Mouse (Mus musculus) right cerebral cortex, postnatal 25 days (tissue): ENCODE data around the gene Fgf23.

Experiments
- DNase-seq: peaks from one replicate; pipeline ENCODE4 v3.0.0; 2022

Gene Fgf23

DNA sequence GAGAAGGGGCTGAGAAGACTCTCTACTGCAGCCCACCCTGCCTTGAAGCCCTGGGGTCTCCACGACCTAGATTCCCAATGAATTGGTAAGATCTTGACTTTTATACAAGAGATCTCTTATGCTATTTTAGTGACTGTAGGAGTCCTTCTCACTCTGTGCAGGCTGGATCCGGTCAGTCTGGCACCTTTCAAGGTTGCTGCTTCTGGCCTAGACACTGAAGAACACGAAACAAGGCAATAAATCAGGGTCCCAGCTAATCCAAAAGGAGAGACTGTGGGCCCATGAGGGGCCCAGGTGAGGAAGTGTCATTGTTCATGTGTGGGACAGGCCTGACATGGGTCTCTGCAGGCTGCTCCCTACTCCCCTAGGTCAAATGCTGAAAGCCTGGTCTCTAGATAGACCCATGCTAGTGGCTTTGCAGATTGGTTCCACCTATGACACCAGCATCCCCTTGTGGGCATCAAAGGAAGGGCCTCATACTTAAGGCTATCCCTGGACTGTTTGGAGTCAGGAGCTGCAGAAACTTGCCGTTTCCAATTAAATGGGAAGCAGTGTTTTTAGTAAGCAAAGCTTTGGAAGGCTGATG lies 49.6 kb downstream of the Fgf23 start:
- DNase-seq = no peak

DNA sequence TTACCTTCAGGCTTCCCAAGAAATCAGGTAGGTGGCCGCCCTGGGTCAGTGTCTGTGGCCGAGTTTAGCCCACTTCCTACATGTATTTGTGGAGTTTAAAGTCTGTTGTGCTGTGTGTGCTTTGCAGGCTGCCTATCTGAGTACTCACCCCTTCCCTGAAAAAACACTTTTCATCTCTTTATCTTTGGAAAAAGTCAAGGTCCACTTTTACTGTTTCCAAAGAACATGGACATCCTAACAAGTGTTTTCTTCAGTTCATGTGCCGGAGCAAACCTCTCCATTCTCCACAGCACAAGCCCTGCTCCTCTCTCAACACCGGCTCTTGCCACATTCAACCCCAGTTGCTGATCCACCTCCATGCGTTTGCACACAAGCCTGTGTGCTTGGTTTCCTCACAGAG lies 50.3 kb downstream of the Fgf23 start:
- DNase-seq = no peak

DNA sequence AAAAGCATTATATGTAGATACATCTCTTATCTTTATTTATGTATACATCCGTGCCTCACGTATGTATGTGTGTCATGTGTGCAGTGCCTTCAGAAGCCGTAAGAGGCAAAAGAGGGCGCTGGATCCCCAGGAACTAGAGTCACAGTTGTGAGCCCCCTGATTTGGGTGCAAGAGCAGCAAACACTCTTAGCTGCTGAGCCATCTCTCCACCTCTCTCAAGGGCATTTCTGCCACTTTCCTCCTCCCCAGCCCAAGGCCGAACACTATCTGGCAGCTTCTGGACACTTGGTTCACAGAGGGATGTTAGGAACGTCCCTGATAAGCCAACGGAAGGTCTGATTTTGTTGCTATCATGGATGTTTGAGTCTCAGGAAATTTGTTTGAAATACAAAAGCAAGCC lies 50.8 kb downstream of the Fgf23 start:
- no peak for DNase-seq

DNA sequence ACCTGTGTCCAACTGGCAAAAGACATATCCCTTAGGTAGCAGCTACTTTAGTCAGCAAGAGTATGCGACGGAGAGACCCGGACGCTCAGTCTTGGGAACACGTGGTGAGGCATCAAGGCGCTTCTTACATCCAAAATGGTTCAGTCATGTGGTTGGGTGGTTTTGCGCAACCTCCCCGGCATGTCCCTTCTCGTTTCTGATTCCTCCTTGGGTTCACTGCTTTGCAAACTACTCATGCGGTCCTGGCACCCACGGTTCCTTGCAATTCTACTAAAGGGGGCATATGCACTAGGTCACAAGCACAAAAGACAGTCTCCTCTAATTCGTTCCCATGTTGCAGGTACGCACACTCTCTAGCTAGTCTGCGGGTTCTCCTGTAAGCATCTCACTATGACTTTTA lies 57.0 kb downstream of the Fgf23 start:
- no peak for DNase-seq

DNA sequence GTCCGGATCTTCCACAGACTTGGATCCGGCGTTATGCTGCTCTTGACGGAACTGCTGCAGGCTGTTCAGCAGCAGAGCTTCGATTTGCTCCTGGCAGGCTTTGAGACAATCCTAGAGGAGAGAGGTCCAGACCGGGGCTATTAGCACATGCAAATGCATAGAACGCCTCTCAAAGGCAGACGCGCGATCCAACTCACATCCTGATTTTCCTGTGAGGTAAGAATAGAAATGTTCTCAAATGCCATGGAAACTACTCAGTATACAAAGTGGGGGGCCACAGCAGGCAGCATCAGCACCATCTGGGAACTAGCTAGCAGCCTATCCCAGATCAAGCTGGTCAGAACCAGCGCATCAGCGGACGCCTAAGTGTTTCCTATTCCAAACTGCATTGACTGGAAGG lies 57.7 kb downstream of the Fgf23 start:
- DNase-seq = no peak
